Mouse (Mus musculus) kidney, postnatal 14 days (tissue): ENCODE data around the gene Sppl2b.

Experiments
- DNase-seq: peaks from one replicate; pipeline ENCODE4 v3.0.0; 2022; ENCODE audit warnings: mixed read lengths

Sppl2b gene

DNA sequence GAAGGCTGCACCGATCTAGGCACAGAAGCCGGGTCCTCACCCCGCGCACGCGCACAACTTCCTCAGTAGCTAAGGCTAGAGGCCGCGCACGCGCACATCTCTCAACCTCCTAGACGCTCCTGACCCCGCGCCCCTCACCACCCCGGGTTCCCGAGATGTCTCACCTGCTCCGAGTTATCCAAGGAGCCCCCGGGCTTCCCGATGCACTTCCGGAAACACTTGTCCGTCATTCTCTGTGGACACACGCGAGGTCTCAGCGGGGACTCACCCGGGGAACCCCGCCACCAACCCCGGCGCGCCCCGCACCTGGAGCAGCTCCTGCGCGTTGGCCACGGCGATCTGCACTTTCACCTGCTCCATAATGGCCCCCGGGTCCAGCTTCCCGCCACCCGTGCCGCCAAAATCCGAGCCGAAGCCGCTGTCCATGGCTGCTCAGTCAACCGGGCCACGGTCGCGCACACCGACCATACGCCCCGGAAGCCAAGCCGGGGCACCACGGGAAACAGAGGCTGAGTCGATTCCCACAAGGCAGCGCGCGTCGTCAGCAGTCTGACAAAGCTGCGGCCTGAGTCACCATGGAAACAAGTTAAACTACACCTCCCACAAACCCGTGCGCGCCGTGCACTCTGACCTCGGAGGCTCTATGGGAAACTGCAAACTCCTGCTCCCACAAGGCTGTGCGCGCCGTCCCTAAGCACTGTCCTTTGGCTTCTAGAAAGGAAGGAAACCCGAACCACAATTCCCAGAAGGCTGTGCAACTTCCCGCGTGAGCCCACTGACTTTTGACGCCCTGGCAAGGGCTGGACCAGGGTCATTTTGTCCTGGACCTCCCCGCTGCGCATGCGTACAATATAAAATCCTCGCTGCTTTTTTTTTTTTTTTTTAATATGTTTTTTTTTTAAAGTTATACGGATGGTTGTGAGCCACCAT, 45.5 kb downstream of the Sppl2b start, which contains the start of gene Timm13:
Timm13 (minus strand) TSS at position 652 of the 930 bp plus-strand sequence.
- DNase-seq, result peak; percentile 99

DNA sequence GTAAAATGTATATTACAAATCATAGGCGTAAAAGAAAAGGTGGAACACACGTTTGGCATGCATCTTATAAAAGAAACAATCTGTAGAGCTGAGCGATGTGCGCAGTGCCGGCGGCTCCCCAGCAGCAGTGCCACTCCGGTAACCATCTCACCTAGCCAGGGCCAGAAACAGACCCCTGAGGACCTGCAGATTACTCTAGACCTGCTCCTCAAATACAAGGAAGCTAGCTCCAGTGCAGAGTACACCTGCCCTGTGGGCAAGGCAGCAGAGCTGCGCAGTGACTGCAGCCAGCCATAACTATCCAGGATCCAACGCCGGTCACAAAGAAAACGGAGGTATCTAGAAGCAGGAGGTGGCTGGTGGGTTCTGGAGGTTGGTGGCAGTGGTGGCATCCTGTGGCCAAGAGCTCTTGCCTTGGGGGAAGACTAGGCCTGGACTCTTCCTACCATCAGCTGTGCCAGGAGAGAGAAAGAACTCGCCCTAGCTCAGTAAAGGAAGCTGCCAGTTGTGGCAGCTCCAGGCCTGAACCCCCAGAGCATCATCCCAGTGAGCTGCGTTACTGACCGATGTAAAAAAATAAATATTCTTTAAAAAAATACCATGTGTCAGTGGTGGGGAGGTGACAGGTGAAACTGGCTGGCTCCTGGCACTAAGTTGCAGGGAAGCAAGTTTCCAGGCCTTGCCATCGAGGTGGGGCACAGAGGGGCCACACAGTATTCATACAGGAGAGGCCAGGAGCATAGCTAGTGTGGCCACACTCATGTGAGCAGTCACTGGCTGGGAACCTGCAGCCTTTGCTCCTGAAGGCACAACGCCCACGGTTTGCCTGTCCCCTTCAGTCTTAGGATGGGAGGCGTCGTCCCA, 46.6 kb downstream of the Sppl2b start:
- DNase-seq, result no peak

DNA sequence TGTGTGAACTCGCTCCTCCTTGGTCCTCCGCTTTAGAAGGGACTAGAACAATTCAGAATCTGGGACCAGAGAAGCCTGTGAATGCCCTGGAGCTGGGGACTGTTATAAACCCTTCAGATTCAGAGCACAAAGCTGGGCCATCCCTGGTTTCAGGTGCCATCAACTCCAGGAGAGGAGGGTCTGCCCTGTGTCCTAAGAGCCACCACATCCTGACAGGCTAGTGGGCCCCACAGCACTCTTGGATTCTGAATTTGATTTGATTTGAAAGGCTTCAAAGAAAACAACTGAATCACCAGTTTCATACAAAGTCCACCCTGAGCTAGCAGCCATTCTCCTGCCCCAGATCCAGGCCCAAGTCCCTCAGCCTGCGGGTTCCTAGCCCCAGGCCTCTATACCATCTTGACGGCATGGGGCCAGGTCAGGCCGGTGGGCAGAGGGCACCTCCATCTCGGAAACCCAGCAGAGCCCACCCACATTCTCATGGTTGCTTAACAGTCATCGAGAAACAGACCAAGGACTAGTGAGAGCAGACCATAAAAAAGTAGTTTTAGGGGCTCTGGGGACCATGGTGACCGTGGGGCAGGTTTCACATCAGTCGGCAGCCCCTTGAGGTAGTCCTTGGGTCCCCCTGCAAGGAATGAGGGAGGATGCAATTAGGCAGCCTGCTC, 47.3 kb downstream of the Sppl2b start:
- DNase-seq, result no peak

DNA sequence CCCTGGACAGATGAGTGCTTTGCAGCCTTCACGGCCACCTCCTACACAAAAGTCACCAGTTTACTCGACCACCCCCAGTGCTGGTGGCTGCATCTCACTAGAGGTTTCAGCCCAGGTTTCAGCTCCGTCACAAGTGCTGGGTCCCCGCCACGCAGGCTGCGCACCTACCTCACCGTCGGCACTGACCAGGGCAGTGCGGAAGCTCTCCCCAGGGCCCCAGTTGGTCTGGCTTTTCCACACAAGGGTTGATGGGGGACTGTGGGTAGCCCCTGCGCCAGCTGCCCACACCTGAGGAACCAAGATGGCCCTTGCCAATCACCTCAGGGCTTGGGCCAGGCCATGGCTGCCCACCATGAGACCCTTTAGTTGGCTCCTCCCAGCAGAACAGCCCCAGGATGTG, 48.2 kb downstream of the Sppl2b start:
- no peak for DNase-seq

DNA sequence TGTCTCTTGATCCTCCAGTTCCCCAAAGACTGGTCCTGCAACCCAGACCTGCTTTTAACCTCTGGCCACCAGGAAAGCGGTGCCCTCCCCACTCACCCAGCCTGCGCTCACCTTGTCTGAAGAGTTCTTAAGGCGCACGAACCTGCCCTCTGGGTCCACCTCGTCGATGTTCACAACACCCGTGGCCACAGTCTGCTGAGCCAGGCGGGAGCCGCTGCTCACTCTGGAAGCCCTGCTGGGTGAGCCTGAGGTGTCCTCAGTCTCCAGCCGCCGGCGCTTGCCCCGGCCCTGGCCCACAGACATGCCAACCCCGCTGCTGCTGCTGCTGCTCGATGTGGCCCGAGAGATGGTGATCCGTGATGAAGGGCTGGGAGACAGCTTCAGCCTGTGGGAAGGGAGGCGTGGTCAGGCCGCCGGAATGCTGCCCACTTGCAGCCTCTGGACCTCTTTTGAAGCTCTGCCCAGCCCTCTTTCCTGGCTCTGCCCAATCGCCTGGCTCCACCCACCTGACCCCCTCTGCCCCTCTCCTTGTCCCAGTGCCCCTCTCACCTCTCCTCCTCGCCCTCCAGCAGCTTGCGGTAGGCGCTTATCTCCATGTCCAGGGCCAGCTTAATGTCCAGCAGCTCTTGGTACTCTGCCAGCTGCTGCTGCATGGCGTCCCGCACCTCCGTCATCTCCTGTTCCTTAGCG, 49.1 kb downstream of the Sppl2b start:
- no peak for DNase-seq

DNA sequence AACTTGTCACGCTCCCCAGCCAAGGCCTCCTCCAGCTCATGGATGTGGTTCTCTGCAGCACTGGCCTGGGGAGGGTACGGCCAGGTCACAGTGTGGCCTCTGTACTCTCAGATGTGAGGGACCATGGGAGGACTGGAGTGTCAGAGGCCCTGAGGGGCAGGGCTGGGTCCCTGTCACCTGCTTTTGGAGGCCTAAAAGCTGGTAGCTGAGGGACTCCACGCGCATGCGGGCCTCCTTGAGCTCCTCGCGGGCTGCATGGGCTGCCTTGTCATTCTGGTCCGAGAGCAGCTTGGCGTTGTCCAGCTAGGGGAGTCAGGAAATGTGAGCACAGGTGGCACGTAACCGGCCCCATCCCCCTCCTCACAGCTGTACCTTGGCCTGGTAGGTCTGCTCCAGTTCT, 49.6 kb downstream of the Sppl2b start:
- DNase-seq, result no peak

DNA sequence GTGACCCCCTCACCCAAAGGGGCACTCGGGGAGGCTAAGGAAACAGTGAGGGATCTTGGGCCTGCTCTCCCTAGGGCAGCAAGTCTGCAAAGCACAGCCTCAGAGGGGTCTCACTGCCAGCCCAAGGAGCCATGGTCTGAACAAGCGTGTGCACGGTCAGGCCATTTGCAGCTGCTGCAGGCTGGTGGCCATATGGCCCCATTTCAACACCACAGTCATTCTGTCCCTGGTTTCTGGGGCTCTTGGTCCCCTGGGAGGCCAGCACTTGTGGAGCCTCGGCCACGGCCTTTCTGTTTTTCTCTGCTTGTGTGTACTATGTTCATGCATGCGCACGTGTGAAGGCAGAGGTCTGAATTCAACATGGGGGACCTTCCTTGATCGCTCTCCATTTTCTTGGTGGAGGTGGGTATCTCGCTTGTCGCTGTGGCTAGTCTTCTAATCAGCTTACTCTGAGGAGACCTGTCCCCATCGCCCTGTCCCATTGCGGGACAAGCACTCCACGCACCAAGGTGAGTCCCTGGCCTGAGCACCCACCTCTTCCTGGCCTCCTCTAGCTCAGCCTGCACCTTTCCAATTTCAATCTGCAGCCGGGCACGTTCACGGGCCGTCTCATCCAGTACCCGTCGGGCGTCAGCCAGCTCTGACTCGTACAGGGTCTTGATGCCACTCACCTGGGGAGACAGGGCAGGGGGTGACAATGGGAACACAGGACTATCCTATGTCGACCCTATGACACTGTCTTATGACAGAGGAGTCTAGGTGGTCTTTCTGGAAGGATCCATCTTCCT, 54.5 kb downstream of the Sppl2b start:
- DNase-seq, result no peak

DNA sequence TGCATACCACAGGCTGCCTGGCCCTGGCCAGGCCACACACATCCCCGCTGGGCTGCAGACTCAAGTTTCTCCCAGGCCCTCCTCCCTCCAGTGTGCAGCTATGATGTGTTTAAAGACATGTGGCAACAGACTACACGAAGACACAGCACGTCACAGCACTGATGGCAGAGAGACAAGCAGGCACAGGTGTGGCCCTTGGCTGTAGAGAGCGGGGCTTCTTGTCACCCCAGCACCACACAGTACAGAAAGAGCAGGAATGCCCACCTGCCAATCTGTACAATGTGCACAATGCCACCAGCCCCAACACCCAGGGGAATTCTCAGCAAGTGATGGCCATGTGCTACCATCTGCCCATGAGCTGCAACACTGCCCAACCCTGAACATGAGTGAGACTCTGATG, 56.3 kb downstream of the Sppl2b start:
- DNase-seq, result no peak

DNA sequence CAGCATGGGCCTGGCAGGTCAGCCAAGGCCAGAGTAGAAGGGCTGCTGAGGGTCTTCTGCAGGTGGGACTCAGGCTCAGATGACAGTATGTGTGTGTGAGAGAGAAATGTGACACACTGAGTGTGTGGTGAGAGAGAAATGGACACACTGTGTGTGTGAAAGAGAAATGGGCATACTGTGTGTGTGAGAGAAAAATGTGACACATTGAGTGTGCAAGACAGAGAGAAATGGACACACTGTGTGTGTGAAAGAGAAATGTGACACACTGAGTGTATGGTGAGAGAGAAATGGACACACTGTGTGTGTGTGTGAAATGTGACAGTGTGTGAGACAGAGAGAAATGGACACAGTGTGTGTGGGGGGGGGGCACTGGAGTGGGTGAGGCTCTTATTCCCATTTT, 56.8 kb downstream of the Sppl2b start:
- no peak for DNase-seq

DNA sequence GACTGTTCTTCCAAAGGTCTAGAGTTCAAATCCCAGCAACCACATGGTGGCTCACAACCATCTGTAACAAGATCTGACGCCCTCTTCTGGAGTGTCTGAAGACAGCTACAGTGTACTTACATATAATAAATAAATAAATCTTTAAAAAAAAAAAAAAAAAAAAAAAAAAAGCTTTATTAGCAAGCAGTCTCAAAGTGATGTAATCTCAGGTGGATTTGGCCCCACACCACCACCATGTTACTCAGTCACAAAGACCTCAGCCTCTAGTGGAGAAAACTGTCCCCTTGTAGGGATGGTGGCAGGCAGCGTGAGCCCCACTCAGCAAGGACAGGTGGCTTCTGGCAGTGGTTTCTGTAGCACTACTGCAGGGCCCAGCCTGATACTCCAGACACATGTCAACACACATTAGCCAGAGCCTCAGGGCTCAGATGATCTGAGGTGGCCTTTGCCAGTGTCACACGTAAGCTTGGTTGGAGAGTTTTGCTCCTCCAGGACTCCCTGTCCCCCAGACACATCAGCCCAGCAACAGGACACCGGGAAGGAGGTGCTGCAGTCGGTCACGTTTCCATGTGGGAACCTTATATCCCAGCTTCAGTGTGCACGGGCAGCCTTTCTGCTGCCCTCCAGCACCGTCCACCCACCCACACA, 58.4 kb downstream of the Sppl2b start:
- no peak for DNase-seq

DNA sequence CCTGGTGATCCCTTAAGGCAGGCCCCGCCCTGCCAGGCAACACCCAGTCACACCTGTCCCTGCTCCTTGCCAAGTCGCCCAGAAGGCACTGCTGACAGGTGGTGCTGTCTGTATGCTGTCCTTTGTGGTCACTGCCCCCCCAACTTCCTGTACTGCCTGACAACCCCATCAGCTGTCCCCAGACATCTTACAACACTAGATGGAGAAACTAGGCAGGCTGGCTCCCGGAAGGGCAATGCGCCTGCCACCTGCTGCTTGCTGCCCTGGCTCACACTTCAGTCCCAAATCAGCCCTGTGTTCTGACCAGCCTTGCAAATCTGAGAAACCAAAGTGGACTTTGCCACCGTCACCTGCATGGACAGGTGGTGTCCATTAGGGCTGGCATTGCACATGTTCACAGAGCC, 59.2 kb downstream of the Sppl2b start:
- no peak for DNase-seq

DNA sequence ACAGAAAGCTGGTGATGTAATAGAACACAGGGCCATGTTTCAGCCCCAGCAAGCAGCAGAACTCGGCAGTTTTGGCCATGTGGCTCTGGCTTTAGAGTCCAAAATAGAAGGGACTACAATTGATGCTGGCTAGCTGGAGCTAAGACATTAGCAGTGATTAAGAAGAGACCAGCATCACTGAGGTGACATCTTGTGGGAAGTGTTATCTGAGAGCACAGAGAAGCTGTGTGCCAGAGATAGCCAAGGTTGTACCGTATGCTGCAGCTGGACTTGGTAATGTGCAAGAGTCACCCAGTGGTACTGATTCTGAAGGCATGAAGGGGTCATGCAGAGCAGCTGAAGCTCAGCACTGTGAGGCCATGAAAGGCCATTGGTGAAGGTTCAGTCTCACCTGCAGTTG, 60.2 kb downstream of the Sppl2b start:
- DNase-seq, result no peak

DNA sequence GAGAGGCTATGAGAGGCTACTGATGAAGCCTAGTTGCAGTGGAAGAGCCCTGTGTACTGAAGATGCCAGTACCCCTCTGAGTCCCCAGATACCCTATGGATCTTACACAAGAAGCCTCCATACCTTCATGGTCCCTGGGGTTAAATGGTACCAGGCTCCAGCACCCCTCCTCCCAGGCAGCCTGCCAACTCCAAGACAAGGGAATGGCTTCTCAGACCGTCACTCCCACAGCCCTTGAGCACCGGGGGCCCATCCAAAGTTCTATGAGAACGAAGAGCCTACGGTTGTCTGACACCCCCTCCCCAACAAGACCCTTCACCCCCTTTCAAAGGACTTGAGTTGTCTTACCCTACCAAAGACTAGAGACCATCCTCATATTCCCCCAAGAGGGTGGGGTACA, 60.7 kb downstream of the Sppl2b start:
- DNase-seq, result no peak

DNA sequence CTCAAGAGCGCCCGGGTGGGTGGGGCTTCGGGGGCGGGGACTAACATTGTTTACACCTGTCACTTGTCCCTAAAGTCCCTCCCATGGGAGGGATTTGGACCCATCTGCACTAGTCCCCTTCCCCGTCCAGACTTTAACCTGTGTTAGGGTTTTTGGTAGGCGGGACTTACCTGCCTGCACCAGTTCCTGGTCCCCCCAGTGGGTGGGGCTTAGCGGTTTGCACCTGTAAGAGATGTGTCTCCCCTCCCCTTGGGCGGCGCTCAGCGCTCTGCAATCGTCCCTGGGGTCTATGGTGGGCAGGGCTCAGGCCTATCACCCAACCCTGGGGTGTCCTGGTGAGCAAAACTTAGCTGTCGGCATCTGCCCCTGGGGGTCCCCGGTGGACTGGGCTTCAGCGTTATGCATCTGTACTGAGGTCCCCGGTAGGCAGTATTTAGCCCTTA, 62.3 kb downstream of the Sppl2b start:
- DNase-seq, result peak; percentile 66

DNA sequence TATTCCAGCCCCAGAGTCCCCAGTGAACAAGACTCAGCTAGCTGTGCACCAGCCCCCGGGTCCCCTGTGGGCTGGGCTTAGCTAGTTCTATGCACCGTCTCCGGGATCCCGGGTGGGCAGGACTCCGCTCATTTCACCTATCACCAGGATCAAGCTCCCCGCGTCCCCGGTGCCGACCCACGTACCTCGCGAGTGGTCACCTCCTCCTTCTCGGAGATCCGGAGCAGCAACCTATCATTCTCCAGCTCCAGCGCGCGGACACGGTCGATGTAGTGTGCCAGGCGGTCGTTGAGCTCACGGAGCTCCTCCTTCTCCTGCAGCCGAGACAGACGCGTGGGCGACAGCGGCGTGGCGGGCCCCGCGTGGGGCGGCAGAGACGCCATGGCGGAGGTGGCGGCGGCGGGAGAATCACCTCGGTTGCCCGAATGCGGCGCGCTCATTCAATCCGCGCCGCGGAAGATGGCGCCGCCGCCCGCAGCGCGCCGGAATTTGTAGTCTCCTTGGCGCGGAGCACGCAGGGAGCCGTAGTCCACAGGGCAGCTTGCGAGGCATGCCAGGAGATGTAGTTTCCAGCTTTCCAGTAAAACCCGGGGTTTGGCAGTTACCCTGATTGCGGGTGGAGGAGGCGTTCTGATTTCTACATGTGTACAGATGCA, 62.8 kb downstream of the Sppl2b start, which contains the start of gene Lmnb2:
Lmnb2 (minus strand) TSS at position 467 of the 656 bp plus-strand sequence.
- DNase-seq, result peak; percentile 80
